Mouse (Mus musculus): ENCODE measurements at regions not wholly inside any gene's neighbourhood (a gene's known extent, or its start where the extent isn't known, plus 50 kb on each side); places are given as distances from the start of the nearest gene placed in this dataset.

DNA sequence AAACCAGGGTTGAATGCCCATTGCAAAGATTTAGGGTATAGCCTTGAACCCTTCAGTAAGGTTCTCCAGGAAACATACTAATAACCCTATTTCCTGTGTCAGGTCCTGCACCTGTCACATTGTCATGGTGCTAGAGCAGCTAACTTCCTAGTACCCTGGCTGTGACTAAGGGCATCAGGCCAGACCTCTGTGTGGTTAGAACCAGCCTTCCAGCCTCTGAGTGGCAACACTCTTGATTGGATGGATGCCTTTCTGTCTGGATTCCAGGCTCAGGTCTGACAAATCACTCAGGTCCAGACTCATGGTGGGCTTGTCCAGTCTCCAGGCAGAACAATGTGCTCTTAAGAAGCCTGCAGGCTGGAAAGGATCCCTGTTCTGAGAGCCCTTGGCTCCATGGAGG, 426.2 kb upstream of the Zfp507 start:
- TF ChIP-seq CTCF (conservative IDR thresholded peaks at IDR 0.05; ENCODE audit: insufficient read depth, insufficient read length, low read depth, low read length) (no peak), POLR2A (IDR thresholded peaks at IDR 0.05; ENCODE audit: low read depth, low read length) (no peak)
- DNase-seq: no peak
- H3K4me1 ChIP-seq (ENCODE audit: control insufficient read depth, insufficient read depth, low read length): no peaks in the 10 kb centered on the region
- H3K27ac ChIP-seq (ENCODE audit: insufficient read depth, low read depth, low read length): no peak overlapping the region
- H3K27me3 ChIP-seq (replicated peaks; ENCODE audit: control insufficient read depth, insufficient read depth, low read length): no peaks in the 10 kb centered on the region
- H3K4me3 ChIP-seq (ENCODE audit: insufficient read depth, low read depth, low read length): no peak overlapping the region
- H3K36me3 ChIP-seq (ENCODE audit: control insufficient read depth, insufficient read depth, low read length): no peaks in the 10 kb centered on the region

- Histone ChIP-seq H3K4me3 (ENCODE audit: insufficient read depth, low read depth, low read length) (no peak overlapping the region), H3K27ac (ENCODE audit: insufficient read depth, low read depth, low read length) (no peak overlapping the region), H3K4me1 (ENCODE audit: control insufficient read depth, insufficient read depth, low read length) (no peaks in the 10 kb centered on the region), H3K27me3 (replicated peaks; ENCODE audit: control insufficient read depth, insufficient read depth, low read length) (no peaks in the 10 kb centered on the region), H3K36me3 (ENCODE audit: control insufficient read depth, insufficient read depth, low read length) (no peaks in the 10 kb centered on the region)
- no peak for DNase-seq
- WGBS: 92% methylated on average over 8 of the region's 8 CpGs
- TF ChIP-seq CTCF (conservative IDR thresholded peaks at IDR 0.05; ENCODE audit: insufficient read depth, insufficient read length, low read depth, low read length) (no peak), POLR2A (IDR thresholded peaks at IDR 0.05; ENCODE audit: low read depth, low read length) (no peak)
Measured at GRCm38 (mm10) chr7:36224416-36224815, 421.6 kb upstream of the Zfp507 start.

DNA sequence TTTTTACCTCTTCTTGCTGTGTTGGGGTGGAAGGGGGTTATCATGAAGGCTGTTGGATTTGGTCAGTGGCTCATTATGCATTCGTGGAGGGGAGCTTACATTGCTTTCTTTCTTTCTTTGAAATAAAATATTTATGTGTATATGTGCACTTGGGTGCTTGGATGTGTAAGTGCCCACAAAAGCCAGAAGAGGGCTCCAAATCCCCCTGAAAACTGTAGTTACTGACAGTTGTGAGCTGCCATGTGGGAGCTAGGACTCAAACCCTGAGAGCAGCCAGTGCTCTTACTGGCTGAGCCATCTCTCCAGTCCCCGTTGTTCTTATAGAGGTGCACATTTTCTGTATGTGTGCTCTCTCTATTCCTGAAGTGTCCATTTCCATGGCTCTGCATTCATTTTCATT, 415.6 kb upstream of the Zfp507 start:
- H3K36me3 ChIP-seq (ENCODE audit: control insufficient read depth, insufficient read depth, low read length): no peaks in the 10 kb centered on the region
- H3K4me1 ChIP-seq (ENCODE audit: control insufficient read depth, insufficient read depth, low read length): no peaks in the 10 kb centered on the region
- no peaks in the 10 kb centered on the region for H3K27me3 ChIP-seq (replicated peaks; ENCODE audit: control insufficient read depth, insufficient read depth, low read length)
- no peak overlapping the region for H3K4me3 ChIP-seq (ENCODE audit: insufficient read depth, low read depth, low read length)
- DNase-seq: no peak
- H3K27ac ChIP-seq (ENCODE audit: insufficient read depth, low read depth, low read length): no peak overlapping the region
- TF ChIP-seq CTCF (conservative IDR thresholded peaks at IDR 0.05; ENCODE audit: insufficient read depth, insufficient read length, low read depth, low read length): no peak
- no peak for TF ChIP-seq POLR2A (IDR thresholded peaks at IDR 0.05; ENCODE audit: low read depth, low read length)
- WGBS: 69% methylated on average over 2 of the region's 2 CpGs

DNA sequence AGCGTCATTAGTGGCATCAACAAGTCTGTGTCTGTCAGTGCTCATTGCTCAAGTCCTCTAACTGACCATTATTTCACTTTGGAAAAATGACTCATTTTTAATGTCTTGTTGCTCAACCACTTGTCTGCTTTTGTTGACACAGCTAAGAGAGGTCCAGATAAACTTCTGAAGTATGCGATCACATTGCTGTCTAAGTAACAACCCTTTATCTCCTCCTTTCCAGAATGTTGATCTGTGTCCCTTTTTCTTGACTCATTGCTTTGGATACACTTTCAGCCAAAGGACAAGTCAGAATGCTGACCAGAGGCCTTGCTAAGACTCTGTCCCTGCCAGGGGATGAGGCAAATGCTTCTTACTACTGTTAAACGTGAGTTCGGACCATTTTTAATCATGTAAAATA, 407.2 kb upstream of the Zfp507 start:
- Histone ChIP-seq H3K27me3 (replicated peaks; ENCODE audit: control insufficient read depth, insufficient read depth, low read length) (no peaks in the 10 kb centered on the region; the same call in 1 of the 2 replicates), H3K4me3 (ENCODE audit: insufficient read depth, low read depth, low read length) (no peak overlapping the region), H3K4me1 (ENCODE audit: control insufficient read depth, insufficient read depth, low read length) (no peaks in the 10 kb centered on the region), H3K36me3 (ENCODE audit: control insufficient read depth, insufficient read depth, low read length) (no peaks in the 10 kb centered on the region), H3K27ac (ENCODE audit: insufficient read depth, low read depth, low read length) (no peak overlapping the region)
- TF ChIP-seq POLR2A (IDR thresholded peaks at IDR 0.05; ENCODE audit: low read depth, low read length) (no peak), CTCF (conservative IDR thresholded peaks at IDR 0.05; ENCODE audit: insufficient read depth, insufficient read length, low read depth, low read length) (no peak)
- WGBS: 85% methylated on average over 4 of the region's 4 CpGs
- DNase-seq: peak; percentile 8

DNA sequence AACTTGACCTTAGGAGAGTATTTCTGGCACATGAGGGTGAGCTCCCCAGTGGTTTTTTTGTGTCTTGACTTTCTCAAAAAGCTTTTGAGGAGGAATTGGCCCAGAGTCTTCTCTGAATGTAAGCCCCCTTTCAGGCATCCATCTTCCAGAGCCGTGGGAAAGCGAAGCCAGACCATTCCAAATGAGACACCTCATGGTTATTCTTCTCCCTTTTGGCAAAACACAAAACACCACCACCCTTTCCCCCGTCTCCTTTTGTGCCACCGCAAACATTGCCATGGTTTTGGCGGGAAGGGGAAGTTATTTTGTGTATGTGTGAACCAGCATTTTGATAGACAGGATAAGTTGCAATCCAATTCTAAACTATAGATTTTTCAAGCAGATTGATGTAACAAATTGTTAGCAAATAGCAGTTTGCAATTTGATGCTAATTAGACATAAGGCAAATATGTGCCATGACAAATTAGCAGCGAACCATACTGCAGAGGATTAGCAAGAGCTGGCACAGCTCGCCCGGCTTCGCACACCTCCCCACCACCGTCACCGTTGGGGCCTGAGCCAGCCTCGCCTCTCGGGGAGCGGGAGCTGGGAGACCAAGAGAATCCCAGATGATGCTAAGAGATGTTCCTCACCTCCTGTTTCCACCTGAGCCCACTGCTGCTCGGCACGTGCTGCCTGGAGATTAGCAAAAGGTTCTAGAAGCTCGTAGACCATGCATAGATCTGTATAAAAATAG, 404.9 kb upstream of the Zfp507 start:
- H3K4me1 ChIP-seq (ENCODE audit: control insufficient read depth, insufficient read depth, low read length): no peaks in the 10 kb centered on the region
- no peak overlapping the region for H3K27ac ChIP-seq (ENCODE audit: insufficient read depth, low read depth, low read length)
- TF ChIP-seq CTCF (conservative IDR thresholded peaks at IDR 0.05; ENCODE audit: insufficient read depth, insufficient read length, low read depth, low read length): no peak
- no peaks in the 10 kb centered on the region for H3K36me3 ChIP-seq (ENCODE audit: control insufficient read depth, insufficient read depth, low read length)
- no peaks in the 10 kb centered on the region; the same call in 1 of the 2 replicates for H3K27me3 ChIP-seq (replicated peaks; ENCODE audit: control insufficient read depth, insufficient read depth, low read length)
- no peak for DNase-seq
- 93% methylated on average over 17 of the region's 17 CpGs for WGBS
- H3K4me3 ChIP-seq (ENCODE audit: insufficient read depth, low read depth, low read length): no peak overlapping the region

- Histone ChIP-seq H3K4me3 (ENCODE audit: insufficient read depth, low read depth, low read length) (no peak overlapping the region), H3K27ac (ENCODE audit: insufficient read depth, low read depth, low read length) (no peak overlapping the region), H3K4me1 (ENCODE audit: control insufficient read depth, insufficient read depth, low read length) (no peaks in the 10 kb centered on the region), H3K36me3 (ENCODE audit: control insufficient read depth, insufficient read depth, low read length) (no peaks in the 10 kb centered on the region), H3K27me3 (replicated peaks; ENCODE audit: control insufficient read depth, insufficient read depth, low read length) (no peaks in the 10 kb centered on the region)
- TF ChIP-seq CTCF (conservative IDR thresholded peaks at IDR 0.05; ENCODE audit: insufficient read depth, insufficient read length, low read depth, low read length) (no peak), POLR2A (IDR thresholded peaks at IDR 0.05; ENCODE audit: low read depth, low read length) (no peak)
- no peak for DNase-seq
- 82% methylated on average over 16 of the region's 16 CpGs for WGBS
Measured at GRCm38 (mm10) chr7:36198091-36198700, 395.4 kb upstream of the Zfp507 start.

GRCm38 (mm10) chr7:36196154-36196720, 393.4 kb upstream of the Zfp507 start:
- Histone ChIP-seq H3K4me3 (ENCODE audit: insufficient read depth, low read depth, low read length) (no peak overlapping the region), H3K36me3 (ENCODE audit: control insufficient read depth, insufficient read depth, low read length) (no peaks in the 10 kb centered on the region), H3K4me1 (ENCODE audit: control insufficient read depth, insufficient read depth, low read length) (no peaks in the 10 kb centered on the region), H3K27me3 (replicated peaks; ENCODE audit: control insufficient read depth, insufficient read depth, low read length) (no peaks in the 10 kb centered on the region), H3K27ac (ENCODE audit: insufficient read depth, low read depth, low read length) (no peak overlapping the region)
- DNase-seq: no peak
- no peak for TF ChIP-seq CTCF (conservative IDR thresholded peaks at IDR 0.05; ENCODE audit: insufficient read depth, insufficient read length, low read depth, low read length)
- no peak for TF ChIP-seq POLR2A (IDR thresholded peaks at IDR 0.05; ENCODE audit: low read depth, low read length)
- 80% methylated on average over 18 of the region's 18 CpGs for WGBS
